Mouse (Mus musculus): ENCODE results near the gene Kif21b.

The Kif21b gene

DNA sequence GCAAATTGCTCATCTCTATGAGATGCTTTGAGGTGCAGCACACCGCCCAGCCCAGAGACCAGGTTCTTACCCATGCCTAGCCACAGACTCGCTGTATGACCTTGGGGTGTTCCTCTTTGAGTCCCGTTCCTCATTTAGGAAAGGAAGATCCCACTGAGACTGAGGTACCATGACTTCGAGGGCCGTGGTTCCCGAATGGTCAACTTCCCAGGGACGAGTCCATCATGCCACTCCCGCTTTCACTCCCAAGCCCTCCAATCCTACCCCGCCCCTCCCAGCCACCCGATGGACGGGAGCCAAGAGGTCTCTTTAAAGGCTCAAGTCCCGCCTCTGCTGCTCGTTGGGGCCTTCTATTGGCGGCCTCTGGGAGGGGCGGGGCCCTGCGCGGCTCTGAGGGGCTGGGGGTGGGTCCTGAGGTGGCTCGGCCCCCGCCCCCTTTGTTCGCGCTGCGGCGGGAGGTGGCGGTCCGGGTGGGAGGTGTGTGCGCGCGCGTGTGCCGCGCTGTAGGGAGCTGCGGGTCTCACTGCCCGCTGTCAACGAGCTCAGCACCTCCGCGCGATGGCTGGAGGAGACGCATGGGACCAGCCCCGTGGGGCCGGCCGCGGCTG, at the start of gene Kif21b:
Gene Kif21b (plus strand): TSS at position 439 of the 608 bp plus-strand sequence.
- peak; percentile 89 for DNase-seq (ENCODE audit: low read depth, low spot score)

DNA sequence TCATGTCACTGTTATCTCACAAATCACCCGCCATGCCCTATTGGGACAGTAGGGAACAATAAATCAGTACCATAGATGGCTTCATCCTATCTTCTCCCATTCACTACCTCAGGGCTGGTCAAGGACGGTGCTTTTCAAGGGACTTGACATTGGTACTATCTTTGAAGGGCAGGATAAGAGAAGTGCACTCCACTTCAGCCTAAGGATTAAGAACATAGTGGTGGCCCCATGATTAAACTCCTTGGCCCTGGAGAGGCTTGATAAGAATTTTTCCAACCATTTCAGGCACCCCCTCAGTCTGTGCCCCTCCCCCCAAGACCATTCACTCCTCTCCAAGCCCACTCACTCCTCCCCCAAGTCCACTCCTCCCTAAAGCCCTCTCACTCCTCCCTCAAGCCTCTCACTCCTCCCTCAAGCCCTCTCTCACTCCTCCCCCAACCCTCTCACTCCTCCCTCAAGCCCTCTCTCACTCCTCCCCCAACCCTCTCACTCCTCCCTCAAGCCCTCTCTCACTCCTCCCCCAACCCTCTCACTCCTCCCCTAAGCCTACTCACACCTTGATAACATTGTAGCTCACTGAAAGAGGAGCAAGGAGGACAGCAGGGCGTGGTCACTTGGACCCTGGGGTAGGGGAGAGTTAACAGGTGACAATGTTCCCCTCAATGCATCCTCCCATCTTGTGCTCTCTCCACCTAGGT, 45.1 kb upstream of the Kif21b start:
- no peak for DNase-seq (ENCODE audit: low read depth, low spot score)

DNA sequence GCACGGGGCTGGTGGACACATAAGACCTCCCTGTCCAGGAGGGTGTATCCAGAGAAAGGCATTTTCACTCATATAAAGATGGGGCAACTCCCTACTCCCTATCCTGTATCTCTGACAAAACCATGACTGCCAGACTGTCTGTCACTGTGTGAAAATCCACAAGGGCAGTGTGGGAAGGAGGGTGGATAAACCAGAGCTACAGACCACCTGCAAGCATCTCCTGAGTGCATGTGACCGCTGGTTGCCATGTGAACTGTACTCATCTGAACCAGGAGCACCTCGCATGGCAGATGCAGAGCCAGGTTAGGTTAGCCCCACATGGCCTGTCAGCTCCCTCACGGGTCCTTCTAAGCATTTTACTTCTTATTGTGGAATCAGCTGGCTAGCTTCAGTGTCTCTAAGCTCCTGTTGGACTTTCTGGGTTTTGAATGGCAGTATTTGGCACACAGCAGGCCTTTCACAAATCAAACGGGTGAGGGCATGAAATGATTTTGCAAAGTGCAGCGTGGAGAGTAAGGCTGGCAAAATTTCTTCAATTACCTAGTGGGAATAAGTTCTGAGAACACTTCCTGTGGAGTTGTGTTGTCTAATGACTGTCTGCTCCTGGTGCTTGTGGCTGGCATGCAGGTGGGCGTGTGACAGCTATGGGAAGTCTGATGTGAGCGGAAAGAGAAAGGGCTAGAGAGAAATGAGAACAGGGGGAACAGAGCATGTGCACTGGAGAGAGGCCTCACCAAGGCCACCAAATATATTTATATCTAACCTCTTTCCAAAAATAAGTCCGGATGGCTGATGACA, 41.6 kb upstream of the Kif21b start:
- no peak for DNase-seq (ENCODE audit: low read depth, low spot score)

- DNase-seq (ENCODE audit: low read depth, low spot score) = no peak
These were observed 37.5 kb upstream of the Kif21b start for GRCm38 (mm10) chr1:136093726-136094125.

GRCm38 (mm10) chr1:136094807-136095206, 36.4 kb upstream of the Kif21b start:
- DNase-seq (ENCODE audit: low read depth, low spot score) = no peak

DNA sequence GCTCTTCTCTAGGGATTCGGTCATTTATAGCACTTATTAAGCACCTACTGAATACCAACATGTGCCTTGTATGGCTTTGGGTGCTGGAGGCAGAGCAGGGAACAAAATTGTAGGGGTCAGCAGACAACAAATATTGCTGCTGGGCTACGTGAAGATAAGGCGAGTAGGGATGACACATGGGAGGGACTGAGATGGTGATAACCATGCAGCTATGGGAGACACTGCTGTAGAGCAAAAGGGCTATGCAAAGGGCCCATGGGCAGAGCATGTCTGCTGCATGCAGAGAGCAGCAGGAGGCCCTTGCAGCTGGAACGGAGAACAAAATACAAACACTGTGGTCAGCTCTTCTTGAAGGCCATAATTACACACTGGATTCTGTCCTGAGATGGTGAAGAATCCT, 29.1 kb upstream of the Kif21b start:
- no peak for DNase-seq (ENCODE audit: low read depth, low spot score)

DNA sequence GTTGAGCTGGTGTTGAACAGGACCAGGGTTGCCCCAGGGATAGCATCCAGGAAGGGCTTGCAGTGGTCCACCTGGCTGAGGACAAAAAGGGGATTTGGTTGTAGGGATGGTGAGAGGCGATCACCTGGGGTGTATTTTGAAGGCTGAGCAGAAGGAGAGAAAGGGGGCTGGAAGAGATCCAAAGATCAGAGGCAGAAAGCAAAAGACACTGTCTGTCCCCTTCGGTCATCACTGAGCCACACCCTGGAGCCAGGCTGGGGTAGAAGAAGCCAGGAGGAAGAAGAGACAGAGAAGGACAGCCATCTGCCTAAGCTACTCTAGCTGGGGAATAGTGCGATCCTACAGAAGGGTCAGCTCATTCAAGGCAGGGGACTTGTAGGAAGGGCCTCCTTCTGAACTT, 28.6 kb upstream of the Kif21b start:
- no peak for DNase-seq (ENCODE audit: low read depth, low spot score)

DNA sequence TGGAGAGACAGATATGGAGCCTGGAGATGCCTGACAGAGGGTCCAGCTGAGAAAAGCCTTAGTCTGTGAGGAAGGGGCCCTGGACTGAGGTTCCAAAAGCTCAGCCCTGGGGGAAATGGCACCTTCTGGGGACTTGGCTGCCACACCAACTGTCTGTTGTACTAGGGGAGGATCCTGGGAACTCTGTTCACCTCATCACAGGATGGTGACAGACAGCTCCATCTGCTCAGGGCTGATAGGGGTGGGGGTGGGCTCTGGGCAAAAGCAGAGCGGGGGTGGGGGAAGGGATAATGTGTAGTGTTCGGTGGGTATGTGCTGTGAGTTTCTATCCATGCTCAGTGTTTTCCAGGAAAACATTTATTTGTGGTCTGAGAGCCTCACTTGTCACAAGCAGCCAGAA, 28.2 kb upstream of the Kif21b start:
- DNase-seq (ENCODE audit: low read depth, low spot score) = no peak

DNA sequence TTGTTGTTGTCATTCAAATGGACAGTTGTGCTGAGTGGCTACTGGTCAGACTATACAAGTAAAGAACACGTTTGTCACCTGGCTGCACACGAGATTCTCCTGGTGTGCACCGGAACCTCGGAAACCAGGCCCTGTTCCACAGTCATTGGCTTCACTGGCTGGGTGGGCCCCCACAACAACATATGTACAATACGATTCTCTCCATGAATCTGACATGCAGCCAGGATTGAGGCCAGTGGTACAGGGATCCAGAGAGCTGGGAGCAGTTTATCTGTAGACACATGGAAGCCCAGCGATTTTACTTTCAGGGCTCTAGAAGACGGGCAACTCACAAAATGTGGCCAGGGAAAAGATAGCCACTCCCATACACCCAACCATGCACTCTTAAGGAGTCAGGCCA, 27.5 kb upstream of the Kif21b start:
- no peak for DNase-seq (ENCODE audit: low read depth, low spot score)

DNA sequence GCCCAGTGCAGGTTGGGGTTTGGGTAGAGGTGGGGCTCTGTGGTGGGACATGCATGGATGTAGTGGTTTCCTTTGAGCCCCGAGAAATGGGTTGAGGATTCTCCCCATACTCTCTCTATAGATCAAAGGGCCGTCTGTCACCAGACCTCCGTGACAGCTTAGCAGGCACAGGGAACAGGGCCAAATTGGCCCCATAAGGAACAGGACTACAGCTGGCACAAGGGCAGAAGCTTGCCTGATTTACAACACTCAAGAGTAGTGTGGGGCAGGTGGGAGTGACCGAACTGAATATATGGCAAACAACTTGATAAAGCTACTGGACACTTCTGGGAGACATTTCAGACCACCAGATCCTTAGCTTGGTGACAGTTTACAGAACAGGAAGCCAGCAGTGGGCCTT, 26.4 kb upstream of the Kif21b start:
- DNase-seq (ENCODE audit: low read depth, low spot score) = no peak

- DNase-seq (ENCODE audit: low read depth, low spot score) = no peak
These were observed 21.7 kb upstream of the Kif21b start for GRCm38 (mm10) chr1:136109464-136109863.

- no peak for DNase-seq (ENCODE audit: low read depth, low spot score)
These were observed 15.0 kb upstream of the Kif21b start for GRCm38 (mm10) chr1:136116183-136116582.

DNA sequence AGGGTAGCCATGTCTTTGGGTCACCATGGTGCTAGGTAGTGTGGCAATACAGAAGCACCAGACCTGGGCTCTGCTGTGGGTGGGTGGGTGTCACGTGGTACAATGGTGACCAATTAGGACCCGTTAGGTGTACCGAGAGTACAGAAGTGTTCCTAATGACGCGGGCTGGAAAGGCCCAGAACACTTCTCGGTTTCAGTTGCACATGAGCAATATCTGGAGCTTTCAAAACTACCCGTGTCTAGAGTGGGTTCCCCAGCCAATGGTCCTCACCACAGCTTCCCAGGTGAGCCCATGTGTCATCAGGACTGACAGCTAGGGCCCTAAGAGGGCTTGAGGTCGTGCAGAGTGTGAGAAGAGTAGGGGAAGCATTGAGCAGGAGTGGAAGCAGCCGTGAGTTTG, 14.1 kb upstream of the Kif21b start:
- no peak for DNase-seq (ENCODE audit: low read depth, low spot score)

- no peak for DNase-seq (ENCODE audit: low read depth, low spot score)
These were observed 12.3 kb upstream of the Kif21b start for GRCm38 (mm10) chr1:136118875-136119274.

DNA sequence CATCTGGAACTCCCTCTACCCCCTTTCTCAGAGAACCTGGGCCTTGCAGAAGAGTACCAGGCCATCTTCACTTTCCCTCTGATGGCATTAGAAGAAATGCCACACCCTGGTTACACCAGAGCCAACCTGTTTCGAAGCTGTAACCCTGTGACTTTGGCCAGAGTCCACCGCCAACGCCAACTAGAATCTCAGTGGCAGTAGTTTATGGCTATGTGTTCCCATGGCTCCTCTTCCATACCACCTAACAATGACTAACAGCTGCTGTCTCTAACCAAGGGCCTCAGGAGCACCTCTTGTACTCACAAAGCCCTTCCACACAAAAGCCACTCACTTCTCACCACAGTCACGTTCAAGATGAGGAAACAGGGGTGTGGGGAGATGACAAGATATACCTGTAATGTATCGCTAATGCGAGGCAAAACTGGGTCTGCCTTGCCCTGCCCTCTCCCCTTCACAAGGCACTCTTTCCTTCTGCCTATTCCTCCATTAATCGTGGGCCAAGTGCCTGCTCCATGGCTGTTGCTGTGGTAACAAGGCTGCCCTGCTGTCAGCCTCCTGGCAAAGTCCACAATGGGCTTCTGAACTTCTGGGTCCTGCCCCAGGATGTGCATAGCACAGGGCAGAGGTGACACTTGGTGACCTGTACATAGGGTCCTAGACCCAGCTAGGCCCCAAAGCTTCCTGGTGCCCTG, 11.5 kb upstream of the Kif21b start:
- no peak for DNase-seq (ENCODE audit: low read depth, low spot score)

DNA sequence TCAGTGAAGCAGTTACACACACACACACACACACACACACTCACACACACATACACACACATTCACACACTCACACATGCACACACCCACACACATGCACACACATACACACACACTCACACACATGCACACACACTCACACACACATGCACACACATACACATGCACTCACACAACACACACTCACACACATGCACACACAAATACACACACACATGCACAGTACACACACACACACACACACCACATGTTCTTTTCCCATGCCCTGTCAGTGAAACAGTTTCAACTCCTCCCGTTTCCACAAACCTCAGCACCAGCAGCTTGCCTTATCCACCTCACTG, 11.0 kb upstream of the Kif21b start:
- no peak for DNase-seq (ENCODE audit: low read depth, low spot score)

DNA sequence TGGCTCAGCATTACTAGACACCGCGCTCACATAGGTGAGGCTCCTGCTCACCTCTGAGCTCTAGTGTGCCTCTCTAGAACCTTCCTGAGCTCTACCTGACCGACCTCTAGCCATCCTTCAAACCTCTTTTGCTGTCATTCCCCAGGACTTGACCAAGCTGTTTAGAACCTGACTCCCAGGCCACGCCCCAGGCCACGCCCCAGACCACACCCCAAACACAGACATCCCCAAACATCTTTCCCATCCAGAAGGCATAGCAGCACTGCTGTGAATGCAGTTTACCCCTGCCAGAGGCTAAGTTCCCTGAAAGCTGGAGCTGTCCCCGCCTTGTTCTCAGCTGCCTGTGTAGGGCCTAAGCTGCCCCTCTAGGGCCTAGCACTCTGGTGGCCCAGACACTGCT, 10.4 kb upstream of the Kif21b start:
- no peak for DNase-seq (ENCODE audit: low read depth, low spot score)

GRCm38 (mm10) chr1:136122030-136122429, 9.2 kb upstream of the Kif21b start:
- no peak for DNase-seq (ENCODE audit: low read depth, low spot score)

DNA sequence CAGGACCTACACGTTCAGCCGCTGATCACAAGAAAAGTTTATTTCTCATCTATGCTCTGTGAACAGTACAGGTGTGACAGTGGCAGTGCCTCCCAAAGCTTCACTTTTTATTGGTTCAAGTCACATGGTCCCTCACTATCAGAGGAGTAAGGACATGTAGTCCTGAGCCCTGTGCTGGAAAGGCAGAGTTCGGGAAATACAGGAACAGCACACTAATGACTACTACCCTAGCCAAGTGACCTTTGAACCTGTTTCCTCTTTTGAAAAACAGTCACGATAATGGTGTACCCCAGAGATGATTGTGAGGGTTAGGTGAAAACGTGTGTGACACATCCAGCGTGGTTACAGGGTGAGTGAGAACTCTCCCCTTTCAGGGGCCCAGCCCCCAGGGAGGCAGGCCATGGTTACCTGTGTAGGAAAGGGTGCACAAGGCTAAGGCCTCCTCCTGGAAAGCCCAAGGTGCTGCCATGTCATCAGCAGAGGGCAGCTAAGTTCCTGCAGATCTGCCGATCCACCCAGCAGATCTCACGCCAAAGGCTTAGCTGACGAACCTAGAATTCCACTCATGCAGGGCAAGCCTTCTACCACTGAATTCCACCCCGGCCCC, 4.9 kb upstream of the Kif21b start:
- no peak for DNase-seq (ENCODE audit: low read depth, low spot score)

GRCm38 (mm10) chr1:136126895-136127294, 4.3 kb upstream of the Kif21b start:
- DNase-seq (ENCODE audit: low read depth, low spot score) = no peak

GRCm38 (mm10) chr1:136127856-136128255, 3.3 kb upstream of the Kif21b start:
- DNase-seq (ENCODE audit: low read depth, low spot score) = no peak

- DNase-seq (ENCODE audit: low read depth, low spot score) = no peak
These were observed 2.8 kb upstream of the Kif21b start for GRCm38 (mm10) chr1:136128416-136128815.
